Mouse (Mus musculus) ES-E14 (cell line): ENCODE results near the gene Asrgl1.

Experiments
- ZC3H11A ChIP-seq: IDR thresholded peaks from 2 replicates; pipeline ENCODE4 v1.6.1; 2012; ENCODE audit warnings: low read depth, mild to moderate bottlenecking, inconsistent platforms, low read length, borderline replicate concordance
- ZNF384 ChIP-seq: IDR thresholded peaks from 2 replicates; pipeline ENCODE4 v1.6.1; 2012; ENCODE audit warnings: low read depth, low read length, inconsistent platforms

DNA sequence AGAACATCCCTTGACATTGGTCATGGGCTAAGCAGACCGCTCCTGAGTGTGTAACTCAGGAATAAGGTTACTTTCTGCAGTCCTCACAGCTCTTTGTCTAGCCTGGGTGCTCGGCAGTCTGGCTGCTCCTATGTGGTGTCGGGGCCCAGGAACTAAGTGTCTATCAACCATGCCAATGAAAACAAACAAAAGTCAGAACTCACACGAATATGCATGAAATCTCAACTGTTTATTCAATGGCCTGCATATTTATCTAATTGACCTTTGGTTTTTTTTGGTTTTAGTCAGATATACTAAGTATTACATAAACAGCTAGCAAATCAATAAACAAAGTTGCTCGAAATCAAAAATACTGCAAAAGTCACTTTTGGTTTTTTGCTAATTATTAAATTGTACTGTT, 40.3 kb downstream of the Asrgl1 start:
- TF ChIP-seq ZC3H11A (no peak), ZNF384 (no peak)
